Mouse (Mus musculus) kidney, postnatal 4 days (tissue): ENCODE measurements at regions not wholly inside any gene's neighbourhood (a gene's known extent, or its start where the extent isn't known, plus 50 kb on each side); places are given as distances from the start of the nearest gene placed in this dataset.

Experiments
- DNase-seq, 2 experiments: peaks; one replicate each; pipeline ENCODE4 v3.0.0; 2021; ENCODE audit warnings: mixed read lengths in 2 of 2

GRCm38 (mm10) chr9:82484341-82484740, 345.0 kb upstream of the Irak1bp1 start:
- peak in 1 of 2 experiments; percentile 1 for DNase-seq

GRCm38 (mm10) chr9:82493440-82493839, 335.9 kb upstream of the Irak1bp1 start:
- no peak for DNase-seq

GRCm38 (mm10) chr9:82510014-82510413, 319.3 kb upstream of the Irak1bp1 start:
- no peak for DNase-seq

GRCm38 (mm10) chr9:82518993-82519392, 310.3 kb upstream of the Irak1bp1 start:
- DNase-seq = no peak

DNA sequence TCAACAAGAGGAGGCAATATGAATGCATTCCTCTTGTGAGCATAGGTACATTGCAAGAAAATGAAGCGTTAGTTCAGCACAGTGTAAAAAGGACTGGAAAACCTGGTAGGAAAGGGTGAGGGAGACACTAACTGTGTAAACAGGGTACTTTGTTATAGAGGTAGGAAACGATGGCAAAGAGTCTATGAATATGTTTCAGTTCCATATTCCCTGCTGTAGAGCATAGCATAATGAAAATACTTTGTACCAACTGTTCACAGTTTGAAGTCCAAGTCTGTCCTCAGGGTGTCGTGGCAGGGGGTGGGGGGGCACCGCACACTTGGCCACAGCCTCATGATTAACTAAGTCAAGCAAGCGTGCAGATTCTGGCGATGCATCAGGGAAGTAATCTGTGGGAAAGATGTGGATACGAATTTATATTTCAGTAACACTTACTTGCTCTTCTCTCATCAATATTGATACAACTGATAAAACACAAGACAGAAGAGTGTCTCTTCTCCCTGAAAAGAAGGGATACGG, 301.4 kb upstream of the Irak1bp1 start:
- peak in 1 of 2 experiments; percentile 1 for DNase-seq

DNA sequence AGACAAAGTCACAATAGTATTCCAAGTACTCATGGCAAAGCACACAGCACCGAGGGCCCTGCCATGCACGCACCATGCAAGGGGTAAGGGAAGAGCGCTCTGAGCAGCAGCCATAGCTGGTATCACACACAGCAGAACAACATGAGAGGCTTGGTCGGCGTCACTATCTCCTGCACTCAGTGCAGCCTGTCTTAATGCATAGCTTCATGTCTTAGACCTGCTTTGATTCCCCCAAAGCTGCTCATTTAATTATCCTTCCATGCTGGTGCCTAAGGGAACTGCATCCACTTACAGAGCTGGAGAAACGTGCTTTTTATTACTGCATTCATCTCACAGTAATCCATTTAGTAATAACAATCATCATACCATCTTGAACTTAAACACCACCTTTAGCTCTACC, 276.6 kb upstream of the Irak1bp1 start:
- DNase-seq = no peak

- no peak for DNase-seq
Measured at GRCm38 (mm10) chr9:82553213-82553612, 276.1 kb upstream of the Irak1bp1 start.

GRCm38 (mm10) chr9:82562551-82563465, 266.5 kb upstream of the Irak1bp1 start:
- DNase-seq = no peak

DNA sequence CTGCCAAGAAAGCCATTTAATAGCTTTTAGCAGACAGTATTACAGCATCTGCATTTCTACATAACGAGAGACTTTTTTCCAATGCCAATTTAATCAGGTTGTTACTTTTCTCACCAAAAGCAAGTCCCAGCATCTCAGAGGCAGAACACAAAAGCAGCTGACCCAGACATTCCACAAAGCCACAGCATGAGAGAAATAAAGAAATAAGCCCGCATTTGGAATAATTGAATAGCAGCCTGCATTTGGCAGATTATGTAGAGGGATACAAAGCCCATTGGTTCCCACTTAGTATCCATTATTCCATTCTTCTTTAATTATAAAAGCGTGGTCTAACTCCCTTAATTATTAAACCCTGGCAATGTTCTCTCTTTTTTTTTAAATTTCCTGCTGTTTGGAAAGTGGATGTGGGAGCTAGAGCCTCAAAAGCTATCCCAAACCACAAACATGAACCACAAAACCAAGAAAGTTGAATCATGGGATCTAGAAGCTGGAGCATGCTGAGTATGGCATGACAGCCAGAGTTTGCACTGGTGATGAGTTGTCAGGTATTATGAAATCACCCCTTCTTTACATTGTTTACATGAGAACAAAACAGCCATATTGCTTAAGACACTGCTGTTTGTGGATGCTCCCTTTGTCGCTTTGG, 247.8 kb upstream of the Irak1bp1 start:
- no peak for DNase-seq

- peak; percentile 4 to 18 for DNase-seq
Measured at GRCm38 (mm10) chr9:82609111-82609510, 220.2 kb upstream of the Irak1bp1 start.

GRCm38 (mm10) chr9:82609946-82610345, 219.4 kb upstream of the Irak1bp1 start:
- no peak for DNase-seq

- DNase-seq = no peak
Measured at GRCm38 (mm10) chr9:82612526-82612925, 216.8 kb upstream of the Irak1bp1 start.

- DNase-seq = no peak
Measured at GRCm38 (mm10) chr9:82632411-82632810, 196.9 kb upstream of the Irak1bp1 start.

DNA sequence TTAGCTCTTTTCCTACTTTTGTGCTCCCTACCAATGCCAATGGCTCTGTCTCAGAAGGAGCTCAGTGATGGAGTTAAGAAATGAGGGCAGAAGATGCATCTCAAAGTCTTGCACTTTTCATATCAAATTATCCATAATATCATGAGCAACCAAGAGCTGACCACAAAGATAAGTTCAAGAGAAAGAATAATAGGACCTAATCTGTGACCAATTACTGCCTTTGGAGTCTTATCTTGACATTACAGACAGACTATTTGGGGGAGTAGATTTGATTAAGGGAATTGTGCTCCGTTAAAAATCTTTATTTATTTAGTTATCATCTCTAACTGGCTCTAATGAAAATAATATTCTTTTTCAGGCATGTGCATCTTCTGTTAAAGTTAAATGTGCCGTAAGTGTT, 189.1 kb upstream of the Irak1bp1 start:
- no peak for DNase-seq

DNA sequence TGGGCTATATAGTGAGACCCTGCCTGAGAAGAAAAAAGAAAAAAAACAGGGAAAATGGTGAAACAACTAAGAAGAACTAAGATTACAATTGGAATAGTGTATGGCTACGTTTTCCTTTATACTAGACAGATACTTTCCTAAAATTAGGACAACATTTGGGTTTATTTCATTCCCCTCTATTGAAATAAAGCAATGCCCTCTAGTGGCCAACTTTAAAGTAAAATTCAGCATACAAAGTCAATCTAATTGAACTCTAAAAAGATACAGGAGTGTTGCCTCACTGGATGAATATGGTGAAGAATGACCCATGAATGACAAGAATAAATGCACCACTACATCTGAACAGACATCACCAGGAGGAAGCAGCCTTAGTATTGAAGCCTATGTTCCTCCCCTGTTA, 185.4 kb upstream of the Irak1bp1 start:
- no peak for DNase-seq

- peak; percentile 10 to 34 for DNase-seq
Measured at GRCm38 (mm10) chr9:82655511-82655910, 173.8 kb upstream of the Irak1bp1 start.

- DNase-seq = no peak
Measured at GRCm38 (mm10) chr9:82682196-82682595, 147.1 kb upstream of the Irak1bp1 start.

- no peak for DNase-seq
Measured at GRCm38 (mm10) chr9:82709411-82709983, 119.8 kb upstream of the Irak1bp1 start.

DNA sequence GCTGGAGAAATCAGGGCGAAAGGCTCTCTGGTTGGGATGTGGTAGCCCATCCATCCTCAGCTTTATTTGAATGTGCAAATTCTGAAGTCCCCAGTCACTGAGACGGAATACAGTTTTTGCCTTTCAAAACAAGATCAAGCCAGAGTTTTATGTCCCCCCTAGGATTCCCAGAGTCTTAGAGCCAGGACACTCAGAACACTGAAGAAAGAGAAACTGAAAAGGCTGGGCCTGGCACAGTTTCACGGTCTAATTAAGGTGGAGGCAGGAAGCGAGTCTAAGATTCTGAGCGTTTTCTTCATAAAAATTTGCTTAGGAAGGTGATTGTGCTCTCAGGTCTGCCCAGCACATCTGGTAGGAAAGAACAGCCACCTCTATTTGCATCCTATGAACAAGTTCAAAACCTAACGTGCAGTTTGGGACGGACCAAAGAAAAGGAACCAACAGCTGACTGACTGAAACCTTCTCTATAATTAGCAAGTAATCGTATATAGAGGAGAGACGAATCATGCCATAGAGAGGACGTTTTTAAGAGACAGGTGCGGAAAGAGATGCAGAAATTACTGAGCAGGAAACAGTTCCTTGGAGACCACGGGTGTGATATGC, 119.2 kb upstream of the Irak1bp1 start:
- peak; percentile 3 to 13 for DNase-seq

DNA sequence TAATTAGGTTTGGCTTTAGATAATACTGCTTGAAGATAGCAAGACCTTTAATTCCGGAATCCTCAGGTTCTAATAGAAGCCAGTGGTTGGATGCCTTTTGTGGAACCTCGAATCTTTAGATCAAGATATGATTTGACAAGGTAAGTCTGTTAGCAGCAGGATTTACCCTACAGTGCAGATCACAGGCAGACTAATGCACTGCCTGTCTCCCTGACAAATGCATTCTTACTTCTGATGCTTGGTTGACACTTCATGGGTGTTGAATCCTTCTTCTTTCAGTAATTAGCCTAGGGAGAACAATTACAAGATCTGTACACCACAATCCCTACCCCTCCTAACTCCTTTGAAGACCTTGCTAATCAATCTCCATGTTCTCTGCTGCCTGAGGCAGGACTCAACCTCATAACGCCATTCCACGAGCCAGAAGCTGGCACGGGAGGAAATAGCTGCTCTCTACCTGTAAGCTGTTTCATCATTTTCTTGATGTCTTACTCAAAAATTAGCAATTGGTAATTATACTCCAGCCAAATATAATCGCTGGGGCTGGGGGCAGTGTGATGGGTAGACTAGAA, 118.3 kb upstream of the Irak1bp1 start:
- DNase-seq = no peak

DNA sequence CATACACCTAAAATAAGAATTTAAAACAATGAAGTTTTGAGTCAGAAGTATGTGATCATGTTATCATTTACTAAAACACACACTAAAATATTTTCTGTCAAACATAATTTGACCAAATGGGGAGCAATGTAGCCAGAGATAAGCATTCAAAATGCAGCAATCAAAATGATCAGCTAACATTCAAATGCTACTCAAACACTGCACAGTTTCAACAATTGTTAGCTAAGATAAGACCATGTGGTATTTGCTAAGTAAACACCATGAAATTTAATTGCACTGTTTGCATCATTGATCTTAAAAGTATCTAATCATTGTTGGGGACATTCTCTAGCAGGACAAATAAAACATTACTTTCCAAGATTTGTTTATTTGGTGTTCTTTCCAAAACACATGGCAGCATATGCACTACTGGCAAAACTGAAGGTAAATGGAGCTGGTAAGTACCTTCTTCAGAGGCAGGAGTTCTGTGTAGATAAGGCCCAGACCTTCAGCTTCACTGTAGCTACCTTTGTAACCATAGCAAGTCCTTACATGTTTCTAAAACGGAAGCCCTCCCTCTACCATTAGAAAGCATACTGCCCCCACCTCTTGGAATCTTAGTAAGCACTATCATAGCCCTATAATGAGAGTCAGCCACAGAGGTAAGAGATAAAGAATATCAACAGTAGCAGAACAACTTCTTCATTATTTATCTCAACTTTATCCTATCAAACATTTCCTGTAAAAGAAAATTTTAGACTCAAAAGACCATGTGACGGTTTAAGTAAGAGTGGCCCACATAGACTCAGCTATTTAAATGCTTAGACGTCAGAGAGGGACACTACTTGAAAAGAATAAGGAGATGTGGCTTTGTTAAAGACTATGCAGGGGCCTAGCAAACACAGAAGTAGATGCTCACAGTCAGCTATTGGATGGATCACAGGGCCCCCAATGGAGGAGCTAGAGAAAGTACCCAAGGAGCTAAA, 116.3 kb upstream of the Irak1bp1 start:
- no peak for DNase-seq
